Mouse (Mus musculus) spleen, postnatal 36 days (tissue): Measurements from ENCODE around the gene Sugct.
"Not testable (repeated sequence)": the region's sequence is repeated elsewhere in the genome, so short reads cannot be mapped to it uniquely, and the experiment has no call there.

Experiments
- DNase-seq, 2 experiments: peaks; one replicate each; pipeline ENCODE4 v3.0.0; 2022; ENCODE audit warnings: low spot score in 2 of 2, mixed read lengths in 1 of 2

Sugct gene

GRCm38 (mm10) chr13:17604670-17605069, 90.7 kb downstream of the Sugct start:
- no peak for DNase-seq

- no peak for DNase-seq
Observed at GRCm38 (mm10) chr13:17603756-17604155, 91.6 kb downstream of the Sugct start.

GRCm38 (mm10) chr13:17585267-17585913, 110.0 kb downstream of the Sugct start:
- no peak for DNase-seq

GRCm38 (mm10) chr13:17584804-17585203, 110.5 kb downstream of the Sugct start:
- DNase-seq = no peak

- no peak for DNase-seq
Observed at GRCm38 (mm10) chr13:17581684-17582083, 113.7 kb downstream of the Sugct start.

- DNase-seq = no peak
Observed at GRCm38 (mm10) chr13:17559357-17559756, 136.0 kb downstream of the Sugct start.

DNA sequence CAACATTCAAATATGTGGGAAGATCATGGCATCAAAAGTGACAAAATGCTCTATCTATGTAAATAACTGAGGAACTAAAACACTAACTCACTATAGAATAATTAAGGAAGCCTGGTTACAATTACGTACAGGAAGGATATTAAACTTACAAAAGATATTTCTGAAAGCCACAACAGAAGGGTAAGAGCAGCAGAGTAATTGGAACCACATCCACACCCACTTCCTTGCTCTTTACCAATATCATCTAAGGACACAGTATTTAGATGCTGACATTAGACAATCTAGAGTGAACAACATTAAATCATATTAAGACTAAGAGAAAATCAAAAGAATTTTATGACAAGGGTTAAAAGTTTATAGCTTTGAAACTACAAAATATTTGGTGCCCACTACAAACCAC, 159.0 kb downstream of the Sugct start:
- no peak for DNase-seq

GRCm38 (mm10) chr13:17534871-17535270, 160.5 kb downstream of the Sugct start:
- DNase-seq = no peak

GRCm38 (mm10) chr13:17534469-17534868, 160.9 kb downstream of the Sugct start:
- DNase-seq = no peak

DNA sequence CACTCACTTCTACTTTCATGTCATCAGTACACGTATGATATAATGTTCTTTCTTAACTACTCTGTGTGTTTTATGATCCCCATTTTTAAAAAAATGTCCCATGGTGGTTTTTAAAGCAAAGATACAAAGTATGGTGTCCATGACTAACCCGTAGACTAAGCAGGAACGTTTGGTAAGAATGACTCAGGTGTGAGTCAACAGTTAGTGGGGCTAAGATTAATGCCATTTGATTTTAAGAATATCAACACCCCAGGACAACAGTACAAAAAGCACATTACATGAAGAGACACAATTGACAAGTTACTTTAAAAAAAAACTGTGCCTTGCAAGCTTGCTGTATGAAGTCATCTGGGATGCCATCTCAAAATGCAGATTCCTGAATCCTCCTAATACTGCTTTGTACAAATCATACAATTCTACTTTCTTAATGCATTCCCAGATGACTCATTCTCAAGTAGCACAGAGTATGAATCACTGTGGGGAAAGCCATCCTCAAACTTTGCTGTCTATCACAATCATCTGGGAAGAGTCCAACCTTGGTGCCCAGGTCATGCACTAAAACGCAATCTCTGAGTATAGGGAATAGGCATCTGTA, 184.1 kb downstream of the Sugct start:
- no peak for DNase-seq

DNA sequence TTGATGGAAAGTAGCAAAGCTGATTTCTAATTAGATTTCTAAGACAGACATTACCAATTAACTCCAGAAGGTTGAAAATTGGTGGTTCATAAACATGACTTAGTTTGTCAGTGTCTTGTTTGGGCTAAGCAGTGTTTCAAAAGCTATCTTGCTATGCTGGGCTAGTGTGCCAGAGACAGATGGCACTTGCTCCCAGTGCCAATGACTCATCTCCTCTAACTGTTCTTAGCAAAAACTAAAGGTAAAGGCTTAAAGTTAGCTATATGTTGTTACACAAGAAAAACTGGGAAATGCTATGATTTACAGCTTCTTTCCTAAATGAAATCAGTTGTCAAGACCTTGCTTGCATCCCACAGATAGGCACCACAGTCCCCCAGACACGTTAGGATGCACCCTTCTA, 200.4 kb downstream of the Sugct start:
- DNase-seq = no peak

DNA sequence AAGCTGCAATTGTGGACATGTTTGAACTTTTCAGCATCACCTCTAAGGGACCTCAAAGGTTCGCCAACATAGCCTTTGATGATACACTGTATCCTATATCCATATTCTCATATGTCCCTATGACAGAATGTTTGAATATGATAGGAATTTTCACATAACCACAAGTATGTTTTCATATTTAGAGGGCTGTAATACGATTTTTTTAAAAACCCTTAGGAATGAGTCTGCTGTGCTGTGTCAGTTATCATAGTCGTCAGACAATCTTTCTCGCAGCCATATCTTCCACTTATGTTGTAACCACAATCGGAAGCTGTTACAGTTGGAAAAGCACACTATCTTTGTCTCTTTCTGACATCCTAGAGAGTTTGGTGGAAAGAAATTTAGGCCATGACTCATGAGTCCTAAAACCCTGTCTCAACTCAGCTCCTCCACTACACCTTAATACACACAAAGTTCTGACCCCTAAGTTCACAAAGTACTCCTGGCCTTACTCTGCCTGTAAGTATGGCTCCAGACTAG, 201.2 kb downstream of the Sugct start:
- DNase-seq = no peak

DNA sequence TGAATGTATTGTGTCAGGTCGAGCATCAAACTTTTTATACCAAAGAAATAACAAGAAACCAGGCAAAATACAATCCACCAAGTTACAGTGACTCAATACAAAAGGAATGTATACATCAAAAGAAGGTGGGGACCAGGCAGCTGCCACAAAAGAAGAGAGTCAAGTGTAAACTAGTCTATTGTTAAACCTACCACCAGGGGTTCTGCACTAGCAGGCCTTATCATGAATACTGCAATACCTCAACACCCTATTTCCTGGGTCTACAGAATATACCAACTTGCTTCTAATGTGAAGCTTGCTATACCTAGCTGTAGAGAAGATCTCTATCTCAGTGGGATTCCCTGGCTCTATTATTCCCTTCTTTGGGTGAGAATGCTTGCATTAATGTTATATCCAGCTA, 237.4 kb downstream of the Sugct start:
- not testable (repeated sequence) for DNase-seq

DNA sequence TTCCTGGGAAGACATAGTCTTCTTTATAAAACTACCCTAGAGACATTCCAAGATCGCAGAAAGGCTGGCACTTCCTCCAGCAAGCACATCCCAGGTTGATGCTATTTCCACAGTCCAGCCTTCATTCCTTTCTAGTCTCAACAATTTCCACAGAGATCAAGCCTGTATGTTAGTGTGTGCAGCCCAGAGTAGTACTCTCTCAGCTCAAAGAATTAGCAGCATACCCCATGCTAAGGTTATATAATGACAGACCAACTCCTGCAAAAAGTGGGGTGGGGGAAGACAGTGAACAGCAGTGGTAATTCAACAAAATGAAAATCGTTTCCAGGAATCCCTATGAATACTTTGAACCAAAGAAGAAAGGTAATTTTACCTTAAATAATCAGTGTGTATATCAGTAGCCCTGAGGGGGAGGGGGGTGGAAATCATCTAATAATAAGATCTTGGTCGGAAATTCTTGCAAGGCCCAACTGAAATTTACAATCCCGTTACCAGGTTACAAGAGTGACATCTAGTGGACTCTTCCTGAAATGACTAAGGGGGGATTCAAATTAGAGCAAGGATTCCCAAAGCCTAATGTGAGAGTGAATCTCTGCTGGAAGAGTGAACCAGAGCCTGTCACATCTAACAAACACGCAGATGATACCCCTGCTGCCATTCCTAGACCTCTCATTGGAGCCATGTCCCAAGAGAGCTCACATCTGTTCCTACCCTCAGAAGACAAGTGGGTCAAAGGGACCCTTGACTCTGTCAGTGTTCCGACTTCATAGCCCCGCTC, 263.0 kb downstream of the Sugct start:
- peak in 1 of 2 experiments; percentile 9 for DNase-seq

DNA sequence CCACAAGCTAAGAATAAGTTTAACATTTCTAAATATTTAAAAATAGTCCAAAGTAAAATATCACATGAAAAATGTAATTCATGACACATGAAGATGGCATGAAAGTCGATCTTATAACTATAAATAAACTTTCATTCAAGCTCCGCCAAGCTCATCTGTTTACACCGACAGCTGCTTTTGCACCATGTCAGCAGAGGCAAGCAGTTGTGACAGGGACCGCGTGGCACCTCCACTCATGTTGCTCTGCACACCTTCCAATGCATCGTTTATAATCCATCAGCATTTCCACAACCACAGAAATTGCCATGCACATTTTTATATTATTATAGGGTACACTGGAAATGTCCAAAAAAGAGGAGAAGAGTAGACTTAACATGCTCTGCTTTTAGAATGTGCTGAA, 273.5 kb downstream of the Sugct start:
- DNase-seq = no peak

DNA sequence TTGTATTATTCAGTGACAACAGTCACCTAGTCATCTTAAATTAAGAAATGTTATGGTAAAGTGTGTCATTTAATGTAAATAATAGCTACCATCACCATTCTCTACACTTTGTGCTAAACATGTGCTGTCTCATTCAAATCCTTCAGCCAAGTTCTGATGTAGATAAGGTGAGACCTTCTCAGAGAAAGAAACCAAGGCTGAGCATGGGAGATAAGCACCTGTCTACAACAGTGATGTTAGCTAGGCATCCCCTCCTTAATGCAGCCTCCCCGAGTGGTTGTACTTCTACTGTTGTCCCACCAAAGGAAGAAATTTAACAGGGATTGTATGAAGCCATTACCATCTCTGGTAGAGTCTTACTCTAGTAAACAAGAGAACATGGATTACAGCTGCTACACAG, 274.8 kb downstream of the Sugct start:
- no peak for DNase-seq

DNA sequence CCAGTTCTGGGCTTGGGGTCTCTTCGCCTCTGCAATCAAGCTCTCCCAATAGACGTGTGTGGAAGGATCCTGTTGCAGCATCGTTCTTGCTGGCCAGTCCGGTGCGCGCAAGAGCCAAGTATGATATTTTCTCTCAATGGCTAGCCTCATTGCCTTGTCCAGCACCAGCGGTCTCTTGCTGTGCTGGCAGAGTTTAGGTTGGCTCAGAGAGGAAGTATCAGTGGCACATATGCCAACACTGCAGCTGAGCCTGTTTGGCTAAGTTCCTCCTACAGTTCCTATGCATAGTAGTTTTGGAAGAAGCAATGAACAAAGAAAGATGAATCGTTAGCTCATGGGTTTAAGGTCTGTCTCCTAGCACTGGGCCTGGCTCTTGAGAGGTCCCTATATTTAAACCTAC, 352.5 kb downstream of the Sugct start:
- no peak for DNase-seq

DNA sequence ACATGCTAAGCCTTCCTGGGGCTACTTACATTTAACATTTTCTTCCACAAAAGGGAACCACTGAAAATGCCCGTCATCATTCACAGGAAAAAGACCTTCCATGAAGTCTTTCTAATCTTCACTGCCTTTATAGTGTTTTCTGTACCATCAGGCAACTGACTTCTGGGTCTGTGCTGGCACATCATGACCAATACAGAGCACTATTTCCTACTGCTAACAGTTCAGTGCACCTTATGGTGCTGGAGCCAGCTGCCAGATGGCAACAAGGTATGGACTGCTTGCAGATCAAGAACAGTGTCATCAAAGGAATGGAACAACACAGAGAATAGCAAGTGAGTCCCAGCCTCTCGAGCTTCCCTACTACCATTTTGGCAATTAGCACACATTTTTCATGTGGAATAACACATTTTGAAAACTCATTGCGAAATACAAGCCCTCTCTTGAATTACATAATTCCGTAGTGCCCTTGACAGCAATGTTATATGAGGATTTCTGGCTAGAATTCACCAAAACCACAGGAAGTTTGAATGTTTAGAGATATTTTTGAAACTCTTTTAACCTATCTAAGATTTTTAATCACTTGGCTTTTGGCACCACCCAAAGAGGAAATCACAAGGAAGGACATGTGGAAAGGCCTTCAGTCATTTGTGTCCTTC, 359.3 kb downstream of the Sugct start:
- no peak for DNase-seq

GRCm38 (mm10) chr13:17326863-17327262, 368.5 kb downstream of the Sugct start:
- no peak for DNase-seq

GRCm38 (mm10) chr13:17301590-17301989, 393.8 kb downstream of the Sugct start:
- no peak for DNase-seq

GRCm38 (mm10) chr13:17297462-17298005, 397.8 kb downstream of the Sugct start:
- no peak for DNase-seq

DNA sequence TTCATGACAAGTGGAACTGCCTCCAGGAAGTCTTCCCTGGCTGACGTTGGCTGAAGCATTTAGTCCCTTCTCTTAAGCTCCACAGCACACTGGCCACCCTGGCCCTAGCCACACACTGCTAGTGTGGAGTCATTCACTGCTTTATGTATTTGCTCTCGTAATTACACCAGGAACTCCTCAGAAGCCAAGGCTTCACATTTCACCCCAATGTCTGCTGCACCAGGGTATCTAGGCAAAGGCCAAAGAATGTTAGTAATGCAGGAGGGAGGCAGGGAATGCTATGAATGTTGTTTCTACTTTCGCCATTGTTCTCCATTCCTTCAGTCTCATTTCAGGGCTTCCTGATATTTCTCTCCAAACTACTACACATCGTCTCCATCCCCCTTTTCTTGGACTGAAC, 398.4 kb downstream of the Sugct start:
- no peak for DNase-seq
